Mouse (Mus musculus) urinary bladder, adult 2 months (tissue): ENCODE results near the gene Edar. TPM values are rescaled to one million over a fixed set of nuclear protein-coding genes. Genes with fewer than 3 reads are reported as not detected.

Experiments
- DNase-seq: peaks from one replicate; pipeline ENCODE4 v3.0.0; 2022; ENCODE audit warnings: low spot score
- polyA plus RNA-seq: library from polyadenylated mRNA; depleted of rRNA; stranded (reverse); fragments of >200 nt; gene quantifications from 2 replicates; pipeline ENCODE4 v1.2.3, GENCODE M21; 2012; rRNA removed

Gene Edar
- polyA plus RNA-seq, 1 experiment = 1.4 TPM

GRCm38 (mm10) chr10:58601946-58602345, 73.5 kb downstream of the Edar start:
- DNase-seq = peak; percentile 18

GRCm38 (mm10) chr10:58601431-58601901, 74.0 kb downstream of the Edar start:
- DNase-seq = no peak

GRCm38 (mm10) chr10:58600983-58601382, 74.5 kb downstream of the Edar start:
- peak; percentile 10 for DNase-seq

- no peak for DNase-seq
Observed at GRCm38 (mm10) chr10:58600151-58600550, 75.3 kb downstream of the Edar start.

GRCm38 (mm10) chr10:58595821-58596220, 79.6 kb downstream of the Edar start:
- no peak for DNase-seq

- no peak for DNase-seq
Observed at GRCm38 (mm10) chr10:58595197-58595596, 80.3 kb downstream of the Edar start.

DNA sequence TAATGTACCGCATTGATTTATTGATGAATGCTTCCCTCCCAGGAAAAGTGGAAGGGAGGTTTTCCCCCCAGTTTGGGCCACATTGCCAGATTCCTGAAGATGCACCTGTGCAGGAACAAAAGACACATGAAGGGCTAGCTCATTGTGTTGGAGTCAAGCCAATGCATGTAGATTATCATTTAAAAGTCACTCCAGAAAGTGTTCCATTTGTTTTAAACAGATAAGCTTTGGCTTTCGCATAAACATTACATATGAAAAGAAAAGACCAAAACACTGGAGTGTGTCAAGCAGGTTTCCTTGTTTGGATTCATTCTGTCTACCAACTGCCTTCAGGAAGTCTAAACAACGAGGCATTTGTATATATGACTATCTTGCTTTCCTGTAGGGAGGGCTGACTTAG, 81.0 kb downstream of the Edar start:
- no peak for DNase-seq

DNA sequence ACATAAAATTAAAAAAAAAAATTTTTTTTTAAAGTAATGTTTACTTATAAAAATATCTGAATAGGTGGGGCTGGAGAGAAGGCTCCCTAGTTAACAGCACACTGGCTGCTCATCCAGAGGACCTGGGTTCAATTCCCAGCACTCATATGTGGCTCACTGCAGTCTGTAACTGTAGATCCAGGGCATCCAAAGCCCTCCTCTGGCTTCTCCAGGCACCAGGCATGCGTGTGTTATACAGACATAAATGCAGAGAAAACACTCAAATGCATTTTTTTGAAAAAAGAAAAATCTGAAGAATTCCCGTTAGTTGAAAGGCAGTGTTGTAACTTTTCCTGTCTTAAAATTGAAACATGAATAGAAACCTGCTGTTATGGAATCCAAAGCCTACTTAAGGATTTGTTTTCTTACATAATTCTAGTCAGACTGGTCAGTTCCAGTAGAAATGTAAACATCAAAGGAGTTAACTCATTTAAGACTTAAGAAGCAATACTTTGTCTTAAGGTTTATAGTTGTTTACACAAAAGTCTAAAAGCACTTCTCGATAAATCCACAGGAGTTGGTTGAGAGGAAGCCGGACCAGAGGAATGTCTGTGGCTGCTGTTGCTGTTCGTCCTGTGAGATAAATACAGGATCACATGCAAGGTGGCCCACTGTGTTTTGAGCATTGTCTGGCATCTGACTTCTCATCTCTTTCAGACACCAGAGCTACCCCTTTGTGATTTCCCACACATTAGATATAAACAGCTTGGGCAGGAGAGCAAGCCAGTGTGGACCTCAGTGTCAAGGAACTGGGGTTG, 89.8 kb downstream of the Edar start:
- no peak for DNase-seq

GRCm38 (mm10) chr10:58560521-58560920, 114.9 kb downstream of the Edar start:
- DNase-seq = no peak

DNA sequence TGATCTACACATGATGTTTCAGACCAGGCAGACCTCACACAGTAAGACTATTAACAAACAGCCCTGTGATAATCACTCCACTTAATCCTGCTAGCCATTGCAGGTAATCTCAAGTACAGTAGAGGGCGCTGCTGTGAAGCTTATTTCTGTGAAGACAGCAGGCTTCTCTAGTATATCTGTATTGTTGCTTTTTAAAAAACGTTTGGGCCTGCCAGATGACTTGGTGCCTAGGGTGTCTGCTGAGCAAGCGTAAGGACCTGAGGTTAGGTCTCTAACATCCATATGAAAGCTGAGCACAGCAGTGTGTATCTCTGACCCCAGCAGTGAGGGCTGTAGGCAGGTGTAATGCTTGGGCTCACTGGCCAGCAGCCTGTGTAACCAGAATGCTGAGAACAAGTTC, 115.6 kb downstream of the Edar start:
- no peak for DNase-seq

- DNase-seq = no peak
Observed at GRCm38 (mm10) chr10:58559098-58559497, 116.4 kb downstream of the Edar start.

GRCm38 (mm10) chr10:58554693-58555387, 120.6 kb downstream of the Edar start:
- no peak for DNase-seq

Other genes starting within 250 kb of the Edar start
- 13.6 and 17.8 TPM in 2 replicates for gene Ranbp2, start 228.7 kb downstream of the Edar start, polyA plus RNA-seq
- gene Ccdc138, start 177.7 kb downstream of the Edar start, polyA plus RNA-seq = 1.8 and 2.0 TPM in 2 replicates
- gene Gm17542, start 42.6 kb upstream of the Edar start, polyA plus RNA-seq = not detected in 2 replicates
- gene Sh3rf3, start 137.7 kb upstream of the Edar start, polyA plus RNA-seq = 1.0 and 1.8 TPM in 2 replicates